Mouse (Mus musculus) cortical plate, adult 2 months (tissue): ENCODE measurements at regions not wholly inside any gene's neighbourhood (a gene's known extent, or its start where the extent isn't known, plus 50 kb on each side); places are given as distances from the start of the nearest gene placed in this dataset.

Source experiments
- CTCF ChIP-seq: fragments of 200-500 bp; IDR thresholded peaks from 2 replicates; pipeline ENCODE4 v1.5.1; 2011; ENCODE audit warnings: mild to moderate bottlenecking, control low read depth, low read length; ENCODE audit not compliant: insufficient read depth; ENCODE audit errors: extremely low read depth
- POLR2A ChIP-seq: fragments of 200-500 bp; IDR thresholded peaks from 2 replicates; pipeline ENCODE4 v1.6.1; 2011; ENCODE audit warnings: mild to moderate bottlenecking, low read length, control low read depth; ENCODE audit not compliant: insufficient read depth; ENCODE audit errors: extremely low read depth

- TF ChIP-seq POLR2A: no peak
- TF ChIP-seq CTCF: no peak
These were observed 158.7 kb upstream of the A530016L24Rik start for GRCm38 (mm10) chr12:112330557-112330956.
